Mouse (Mus musculus): ENCODE results near the gene Pitx3.

DNA sequence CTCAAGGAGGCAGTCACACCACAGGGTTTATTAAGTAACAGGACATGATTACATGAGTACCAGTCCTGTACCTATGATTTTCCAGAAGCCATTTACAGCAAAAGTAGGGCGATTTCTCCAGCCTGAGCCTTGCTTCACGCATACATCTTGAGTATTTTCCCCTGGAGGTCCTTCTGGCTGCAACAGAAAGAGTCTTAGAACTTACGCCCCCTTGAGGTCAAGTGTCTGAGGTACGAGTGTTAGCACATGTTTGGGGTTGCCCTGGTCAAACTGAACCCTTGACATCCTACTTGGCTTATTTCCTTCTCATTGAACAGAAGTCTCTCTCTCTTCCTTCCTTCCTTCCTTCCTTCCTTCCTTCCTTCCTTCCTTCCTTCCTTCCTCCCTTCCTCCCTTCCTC lies 33.5 kb downstream of the Pitx3 start:
- no peak for TF ChIP-seq CTCF (IDR thresholded peaks at IDR 0.05; ENCODE audit: low read depth)
- no peak for TF ChIP-seq EP300 (IDR thresholded peaks at IDR 0.05; ENCODE audit: low read depth)
